Mouse (Mus musculus): ENCODE results near the gene Msl2.

Msl2 gene

GRCm38 (mm10) chr9:101074332-101075021 is 576 bp downstream of the Msl2 start:
- peak; percentile 34 for DNase-seq (ENCODE audit: low spot score)

GRCm38 (mm10) chr9:101075091-101075581 is 1.2 kb downstream of the Msl2 start:
- DNase-seq (ENCODE audit: low spot score), result no peak

- DNase-seq (ENCODE audit: low spot score), result no peak
Observed at GRCm38 (mm10) chr9:101075694-101076093, 1.8 kb downstream of the Msl2 start.

- DNase-seq (ENCODE audit: low spot score), result no peak
Observed at GRCm38 (mm10) chr9:101076095-101076875, 2.4 kb downstream of the Msl2 start.

- no peak for DNase-seq (ENCODE audit: low spot score)
Observed at GRCm38 (mm10) chr9:101077486-101077885, 3.6 kb downstream of the Msl2 start.

GRCm38 (mm10) chr9:101078579-101078978 is 4.7 kb downstream of the Msl2 start:
- DNase-seq (ENCODE audit: low spot score), result no peak

GRCm38 (mm10) chr9:101080046-101080685 is 6.3 kb downstream of the Msl2 start:
- DNase-seq (ENCODE audit: low spot score), result no peak

GRCm38 (mm10) chr9:101083728-101084127 is 9.8 kb downstream of the Msl2 start:
- DNase-seq (ENCODE audit: low spot score), result no peak

GRCm38 (mm10) chr9:101095425-101095824 is 21.5 kb downstream of the Msl2 start:
- DNase-seq (ENCODE audit: low spot score), result no peak

GRCm38 (mm10) chr9:101096461-101096860 is 22.6 kb downstream of the Msl2 start:
- no peak for DNase-seq (ENCODE audit: low spot score)

- no peak for DNase-seq (ENCODE audit: low spot score)
Observed at GRCm38 (mm10) chr9:101097542-101097941, 23.6 kb downstream of the Msl2 start.

- DNase-seq (ENCODE audit: low spot score), result no peak
Observed at GRCm38 (mm10) chr9:101099445-101099844, 25.5 kb downstream of the Msl2 start.

GRCm38 (mm10) chr9:101100163-101100562 is 26.3 kb downstream of the Msl2 start:
- no peak for DNase-seq (ENCODE audit: low spot score)

- DNase-seq (ENCODE audit: low spot score), result no peak
Observed at GRCm38 (mm10) chr9:101101547-101101946, 27.6 kb downstream of the Msl2 start.

- DNase-seq (ENCODE audit: low spot score), result no peak
Observed at GRCm38 (mm10) chr9:101102288-101102687, 28.4 kb downstream of the Msl2 start.

- no peak for DNase-seq (ENCODE audit: low spot score)
Observed at GRCm38 (mm10) chr9:101104931-101105330, 31.0 kb downstream of the Msl2 start.

GRCm38 (mm10) chr9:101105735-101106134 is 31.8 kb downstream of the Msl2 start:
- no peak for DNase-seq (ENCODE audit: low spot score)

- no peak for DNase-seq (ENCODE audit: low spot score)
Observed at GRCm38 (mm10) chr9:101107386-101107785, 33.5 kb downstream of the Msl2 start.

- DNase-seq (ENCODE audit: low spot score), result no peak
Observed at GRCm38 (mm10) chr9:101110013-101110412, 36.1 kb downstream of the Msl2 start.

GRCm38 (mm10) chr9:101113317-101113716 is 39.4 kb downstream of the Msl2 start:
- DNase-seq (ENCODE audit: low spot score), result no peak

GRCm38 (mm10) chr9:101114182-101114884 is 40.4 kb downstream of the Msl2 start:
- DNase-seq (ENCODE audit: low spot score), result no peak

- DNase-seq (ENCODE audit: low spot score), result no peak
Observed at GRCm38 (mm10) chr9:101143635-101144034, 69.7 kb downstream of the Msl2 start.
